Mouse (Mus musculus): ENCODE data around the gene Arhgap15. TPM values are rescaled to one million over a fixed set of nuclear protein-coding genes. Genes with fewer than 3 reads are reported as not detected.
A peak's percentile ranks its signal among the peaks of the same experiment; 100 is the strongest.

Gene Arhgap15
- polyA plus RNA-seq, 1 experiment from 2014 or later: 0.95 TPM

DNA sequence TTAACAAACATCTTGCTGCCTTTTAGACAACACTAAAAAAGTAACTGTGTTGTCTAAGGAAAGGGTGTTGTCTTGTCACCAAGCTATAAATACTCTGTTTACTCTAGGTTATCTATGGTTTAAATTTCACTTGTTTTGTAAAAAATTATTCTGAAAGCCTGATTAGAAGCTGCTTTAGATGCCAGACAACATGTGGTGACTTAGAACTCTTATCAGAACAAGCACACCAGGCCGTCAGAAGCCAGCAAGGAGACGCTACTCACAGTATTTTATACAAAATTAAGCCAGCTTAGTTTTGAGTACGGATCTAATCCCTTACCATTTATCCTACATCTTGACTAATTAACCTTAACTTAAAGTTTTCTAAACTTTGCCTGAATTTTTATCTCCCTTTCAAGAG, 44.5 kb downstream of the Arhgap15 start:
- WGBS: 69% methylated on average over 3 of the region's 3 CpGs
- Histone ChIP-seq H3K36me3 (ENCODE audit: control insufficient read depth, insufficient read depth) (no peaks in the 10 kb centered on the region), H3K27ac (ENCODE audit: low read length) (no peak overlapping the region), H3K27me3 (replicated peaks; ENCODE audit: control insufficient read depth, insufficient read depth, low read length) (peaks cover 5% of the 10 kb centered on the region), H3K4me3 (replicated peaks; ENCODE audit: low read length) (no peak overlapping the region), H3K9me3 (ENCODE audit: control insufficient read depth, low read length) (no peaks in the 10 kb centered on the region), H3K9ac (replicated peaks; ENCODE audit: low read depth, low read length) (no peak overlapping the region), H3K4me1 (replicated peaks; ENCODE audit: control insufficient read depth, insufficient read depth, low read length) (peaks cover 5% of the 10 kb centered on the region; the same call in 1 of the 2 replicates), H3K4me2 (ENCODE audit: low read length) (no peak overlapping the region)
- ATAC-seq: no peak

GRCm38 (mm10) chr2:43794700-43795099, 46.1 kb downstream of the Arhgap15 start:
- Histone ChIP-seq H3K4me2 (ENCODE audit: low read length) (no peak overlapping the region), H3K27me3 (replicated peaks; ENCODE audit: control insufficient read depth, insufficient read depth, low read length) (peaks cover 5% of the 10 kb centered on the region), H3K4me1 (replicated peaks; ENCODE audit: control insufficient read depth, insufficient read depth, low read length) (no peaks in the 10 kb centered on the region), H3K27ac (ENCODE audit: low read length) (no peak overlapping the region), H3K9me3 (ENCODE audit: control insufficient read depth, low read length) (no peaks in the 10 kb centered on the region), H3K9ac (replicated peaks; ENCODE audit: low read depth, low read length) (no peak overlapping the region), H3K36me3 (ENCODE audit: control insufficient read depth, insufficient read depth) (no peaks in the 10 kb centered on the region), H3K4me3 (replicated peaks; ENCODE audit: low read length) (no peak overlapping the region)
- 93% methylated on average over 5 of the region's 5 CpGs for WGBS
- no peak for ATAC-seq

GRCm38 (mm10) chr2:43796448-43796847, 47.8 kb downstream of the Arhgap15 start:
- H3K9me3 ChIP-seq (ENCODE audit: control insufficient read depth, low read length): no peaks in the 10 kb centered on the region
- no peak overlapping the region for H3K27ac ChIP-seq (ENCODE audit: low read length)
- no peak for ATAC-seq
- H3K4me2 ChIP-seq (ENCODE audit: low read length): no peak overlapping the region
- no peaks in the 10 kb centered on the region for H3K36me3 ChIP-seq (ENCODE audit: control insufficient read depth, insufficient read depth)
- no peaks in the 10 kb centered on the region for H3K4me1 ChIP-seq (replicated peaks; ENCODE audit: control insufficient read depth, insufficient read depth, low read length)
- no peak overlapping the region for H3K9ac ChIP-seq (replicated peaks; ENCODE audit: low read depth, low read length)
- 96% methylated on average over 4 of the region's 4 CpGs for WGBS
- no peaks in the 10 kb centered on the region for H3K27me3 ChIP-seq (replicated peaks; ENCODE audit: control insufficient read depth, insufficient read depth, low read length)
- no peak overlapping the region for H3K4me3 ChIP-seq (replicated peaks; ENCODE audit: low read length)

DNA sequence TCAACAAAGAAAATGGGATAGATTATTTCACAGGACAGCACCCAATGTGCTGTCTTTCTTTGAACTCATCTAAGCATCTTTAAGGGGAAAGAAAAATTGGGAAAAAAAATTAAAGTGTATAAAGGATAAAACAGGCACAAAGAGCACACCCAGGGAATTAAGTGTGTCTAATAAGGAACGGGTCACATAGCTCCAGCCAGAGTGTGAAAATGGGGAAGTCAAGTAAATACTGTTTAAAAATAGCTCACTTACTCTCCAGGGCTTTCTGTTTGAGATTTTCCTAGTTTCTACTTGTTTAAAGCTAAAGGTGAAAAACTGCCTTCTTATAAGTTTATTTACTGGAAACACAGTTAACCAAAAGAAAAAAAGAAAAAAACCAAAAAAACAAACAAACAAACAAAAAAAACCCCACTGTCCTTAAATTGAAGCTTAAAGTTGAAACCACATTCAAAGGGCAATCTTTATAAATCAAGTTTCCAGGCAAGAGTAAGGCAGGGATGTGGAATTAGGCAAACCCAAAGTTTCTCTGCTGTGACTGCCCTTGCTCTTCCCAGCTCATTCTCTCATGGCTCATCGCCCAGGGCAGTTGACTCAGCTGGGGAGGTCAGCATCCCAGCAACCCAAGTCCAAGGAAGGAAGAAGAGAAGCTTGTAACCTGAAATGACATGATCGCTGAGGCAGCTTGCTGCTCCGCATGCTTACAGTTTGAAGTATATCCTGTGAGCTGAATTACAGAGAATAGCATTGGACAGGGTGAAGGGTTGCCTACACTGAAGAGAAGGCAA, 57.5 kb downstream of the Arhgap15 start:
- 87% methylated on average over 4 of the region's 4 CpGs for WGBS

DNA sequence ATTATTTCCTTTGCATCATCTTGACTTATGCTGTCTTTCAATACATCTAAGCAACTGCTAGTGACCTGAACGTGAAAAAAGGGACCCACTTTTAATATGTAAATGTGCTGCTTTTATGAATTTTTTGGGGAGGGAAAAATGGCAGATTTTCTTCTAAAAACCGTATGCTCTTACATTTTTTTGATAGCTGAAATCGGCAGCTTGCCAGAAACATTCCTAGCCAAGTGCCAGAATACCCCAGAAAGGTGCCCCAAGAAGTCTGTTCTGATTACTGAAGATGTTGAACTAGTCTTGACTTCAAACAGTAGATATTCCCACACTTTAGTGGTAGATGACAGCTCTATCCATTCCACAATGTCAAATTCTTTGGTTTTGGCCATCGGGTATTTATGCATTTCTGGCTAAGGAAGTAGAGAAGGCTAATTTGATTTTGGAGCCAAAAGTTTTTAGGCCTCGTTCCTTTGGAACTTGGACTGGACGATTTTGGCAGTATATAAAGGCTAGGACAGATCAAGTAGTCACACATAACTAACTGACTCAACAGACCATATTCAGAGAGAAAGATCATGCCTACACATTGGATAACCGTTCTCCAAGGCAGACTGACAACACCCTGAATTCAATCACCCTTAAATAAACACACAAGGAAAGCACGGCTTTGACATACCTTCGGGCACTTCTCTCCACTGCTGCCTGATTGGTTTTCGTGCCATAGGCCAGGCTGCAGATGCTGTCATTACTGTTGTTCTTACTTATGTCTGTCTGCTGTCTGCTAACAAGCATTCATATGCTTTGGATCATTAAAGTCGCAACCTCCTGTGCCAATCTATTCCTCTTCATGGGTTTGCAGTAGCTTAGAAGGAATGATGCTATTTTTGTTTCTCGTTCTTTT, 67.5 kb downstream of the Arhgap15 start:
- peak; percentile 57 for ATAC-seq
- Histone ChIP-seq H3K27ac (ENCODE audit: low read length) (peak overlapping the region; percentile 84), H3K4me1 (replicated peaks; ENCODE audit: control insufficient read depth, insufficient read depth, low read length) (peaks cover 12% of the 10 kb centered on the region), H3K36me3 (ENCODE audit: control insufficient read depth, insufficient read depth) (no peaks in the 10 kb centered on the region), H3K4me3 (replicated peaks; ENCODE audit: low read length) (no peak overlapping the region), H3K4me2 (ENCODE audit: low read length) (no peak overlapping the region), H3K9me3 (ENCODE audit: control insufficient read depth, low read length) (no peaks in the 10 kb centered on the region), H3K27me3 (replicated peaks; ENCODE audit: control insufficient read depth, insufficient read depth, low read length) (no peaks in the 10 kb centered on the region), H3K9ac (replicated peaks; ENCODE audit: low read depth, low read length) (no peak overlapping the region)
- WGBS: 50% methylated on average over 12 of the region's 12 CpGs

More for the DNA sequence above, 57.5 kb downstream of the Arhgap15 start:
- no peak for ATAC-seq
- H3K36me3 ChIP-seq (ENCODE audit: control insufficient read depth, insufficient read depth): no peaks in the 10 kb centered on the region
- no peak overlapping the region for H3K9ac ChIP-seq (replicated peaks; ENCODE audit: low read depth, low read length)
- H3K27ac ChIP-seq (ENCODE audit: low read length): no peak overlapping the region
- no peak overlapping the region for H3K4me2 ChIP-seq (ENCODE audit: low read length)
- H3K4me1 ChIP-seq (replicated peaks; ENCODE audit: control insufficient read depth, insufficient read depth, low read length): no peaks in the 10 kb centered on the region
- H3K27me3 ChIP-seq (replicated peaks; ENCODE audit: control insufficient read depth, insufficient read depth, low read length): no peaks in the 10 kb centered on the region
- H3K9me3 ChIP-seq (ENCODE audit: control insufficient read depth, low read length): no peaks in the 10 kb centered on the region
- no peak overlapping the region for H3K4me3 ChIP-seq (replicated peaks; ENCODE audit: low read length)

DNA sequence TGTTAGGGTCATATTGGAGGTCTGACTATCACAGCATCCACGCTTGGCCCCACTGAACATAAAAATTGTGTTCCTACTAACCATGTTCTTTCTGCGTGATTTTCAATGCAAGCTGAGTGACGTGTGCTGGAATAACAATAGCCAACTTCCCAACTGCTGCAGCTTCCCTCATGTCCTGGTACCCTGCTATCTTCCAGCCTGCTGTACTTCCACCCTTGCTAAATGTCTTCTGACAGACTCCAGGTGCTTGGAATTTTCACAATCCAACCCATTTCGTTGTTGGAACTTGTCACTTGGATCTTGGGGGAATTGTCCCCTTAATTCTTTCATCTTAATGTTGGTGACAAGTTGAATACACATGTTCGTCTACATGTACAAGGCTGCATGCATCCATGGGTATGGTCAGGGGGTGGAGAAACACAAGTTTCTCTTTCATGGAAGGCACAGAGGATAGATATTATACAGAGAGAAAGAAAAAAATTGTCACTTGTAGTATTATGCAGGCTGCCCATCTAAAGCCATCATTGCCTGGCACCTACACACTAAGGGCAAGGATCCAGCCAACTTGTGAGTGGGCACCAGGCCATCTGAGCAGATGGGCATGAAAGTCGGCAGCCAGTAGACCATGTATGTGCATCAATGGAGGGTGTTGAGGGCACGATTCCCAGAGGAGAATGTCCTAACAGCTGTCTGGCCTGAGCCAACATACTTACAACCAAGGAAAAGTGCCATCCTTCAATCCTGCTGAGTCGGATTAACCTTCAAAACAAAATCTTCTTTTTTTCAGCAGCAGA, 68.4 kb downstream of the Arhgap15 start:
- WGBS: 52% methylated on average over 8 of the region's 8 CpGs
- peak; percentile 89 for ATAC-seq
- Histone ChIP-seq H3K4me2 (ENCODE audit: low read length) (no peak overlapping the region), H3K9me3 (ENCODE audit: control insufficient read depth, low read length) (no peaks in the 10 kb centered on the region), H3K27me3 (replicated peaks; ENCODE audit: control insufficient read depth, insufficient read depth, low read length) (no peaks in the 10 kb centered on the region), H3K27ac (ENCODE audit: low read length) (peak overlapping the region; percentile 84), H3K36me3 (ENCODE audit: control insufficient read depth, insufficient read depth) (no peaks in the 10 kb centered on the region), H3K4me3 (replicated peaks; ENCODE audit: low read length) (no peak overlapping the region), H3K9ac (replicated peaks; ENCODE audit: low read depth, low read length) (no peak overlapping the region), H3K4me1 (replicated peaks; ENCODE audit: control insufficient read depth, insufficient read depth, low read length) (peaks cover 12% of the 10 kb centered on the region)

GRCm38 (mm10) chr2:43835931-43836330, 87.3 kb downstream of the Arhgap15 start:
- ATAC-seq: no peak
- H3K36me3 ChIP-seq (ENCODE audit: control insufficient read depth, insufficient read depth): no peaks in the 10 kb centered on the region
- H3K9ac ChIP-seq (replicated peaks; ENCODE audit: low read depth, low read length): no peak overlapping the region
- no peaks in the 10 kb centered on the region for H3K27me3 ChIP-seq (replicated peaks; ENCODE audit: control insufficient read depth, insufficient read depth, low read length)
- H3K9me3 ChIP-seq (ENCODE audit: control insufficient read depth, low read length): no peaks in the 10 kb centered on the region
- no peak overlapping the region for H3K4me2 ChIP-seq (ENCODE audit: low read length)
- no peak overlapping the region for H3K27ac ChIP-seq (ENCODE audit: low read length)
- H3K4me3 ChIP-seq (replicated peaks; ENCODE audit: low read length): no peak overlapping the region
- H3K4me1 ChIP-seq (replicated peaks; ENCODE audit: control insufficient read depth, insufficient read depth, low read length): no peaks in the 10 kb centered on the region
- 88% methylated on average over 5 of the region's 5 CpGs for WGBS

DNA sequence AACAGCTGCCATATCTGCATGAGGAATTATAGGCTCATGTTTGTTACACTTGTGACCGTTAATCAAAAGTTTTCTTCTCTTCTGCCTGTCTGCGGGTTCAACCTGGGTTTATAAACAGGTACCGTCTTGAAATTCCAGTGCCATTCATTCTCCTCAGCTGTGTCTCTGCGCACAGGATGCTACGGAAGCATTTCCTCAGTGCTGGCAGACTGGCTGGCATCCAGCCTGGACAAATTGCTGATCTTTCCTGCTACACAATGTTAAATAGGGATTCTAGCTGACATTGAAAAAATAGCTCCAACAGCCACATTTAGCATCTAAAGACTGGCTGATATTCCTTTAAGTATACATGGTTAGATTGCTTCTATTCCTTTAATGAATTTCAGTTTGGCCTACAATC, 93.0 kb downstream of the Arhgap15 start:
- H3K4me2 ChIP-seq (ENCODE audit: low read length): no peak overlapping the region
- no peaks in the 10 kb centered on the region; the same call in 1 of the 2 replicates for H3K4me1 ChIP-seq (replicated peaks; ENCODE audit: control insufficient read depth, insufficient read depth, low read length)
- H3K36me3 ChIP-seq (ENCODE audit: control insufficient read depth, insufficient read depth): no peaks in the 10 kb centered on the region
- H3K27me3 ChIP-seq (replicated peaks; ENCODE audit: control insufficient read depth, insufficient read depth, low read length): no peaks in the 10 kb centered on the region
- no peak overlapping the region for H3K9ac ChIP-seq (replicated peaks; ENCODE audit: low read depth, low read length)
- H3K9me3 ChIP-seq (ENCODE audit: control insufficient read depth, low read length): no peaks in the 10 kb centered on the region
- ATAC-seq: no peak
- H3K27ac ChIP-seq (ENCODE audit: low read length): no peak overlapping the region
- 50% methylated on average over 5 of the region's 5 CpGs for WGBS
- H3K4me3 ChIP-seq (replicated peaks; ENCODE audit: low read length): no peak overlapping the region

GRCm38 (mm10) chr2:43851195-43851594, 102.6 kb downstream of the Arhgap15 start:
- Histone ChIP-seq H3K9me3 (ENCODE audit: control insufficient read depth, low read length) (no peaks in the 10 kb centered on the region), H3K27me3 (replicated peaks; ENCODE audit: control insufficient read depth, insufficient read depth, low read length) (no peaks in the 10 kb centered on the region), H3K36me3 (ENCODE audit: control insufficient read depth, insufficient read depth) (no peaks in the 10 kb centered on the region), H3K27ac (ENCODE audit: low read length) (no peak overlapping the region), H3K9ac (replicated peaks; ENCODE audit: low read depth, low read length) (no peak overlapping the region), H3K4me3 (replicated peaks; ENCODE audit: low read length) (no peak overlapping the region), H3K4me2 (ENCODE audit: low read length) (no peak overlapping the region), H3K4me1 (replicated peaks; ENCODE audit: control insufficient read depth, insufficient read depth, low read length) (no peaks in the 10 kb centered on the region)
- WGBS: 59% methylated on average over 3 of the region's 3 CpGs
- ATAC-seq: no peak

Data from forebrain, embryonic 16.5 days (tissue).